ENCODE assay signal across 10 mouse cellular contexts in the genomic region with DNA sequence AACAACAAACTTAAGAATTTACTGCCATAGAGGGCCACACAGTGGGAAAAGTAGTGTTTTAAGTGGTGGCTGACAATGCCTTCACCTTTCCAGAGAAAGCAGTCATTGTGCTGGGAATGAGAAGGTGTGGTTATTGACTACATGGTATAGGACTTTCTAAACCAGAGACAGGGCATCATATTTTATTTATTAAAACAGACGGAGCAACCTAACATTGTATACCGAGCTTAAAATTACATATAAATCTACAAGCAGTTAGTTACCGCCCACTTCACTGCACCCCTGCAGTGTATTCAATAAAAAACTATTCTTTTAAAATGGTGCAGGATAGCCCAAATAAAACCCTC. TPM values are rescaled to one million over a fixed set of nuclear protein-coding genes. Genes with fewer than 3 reads are reported as not detected.
DNase-seq lines count a peak whose midpoint lies in the region; ATAC-seq and TF ChIP-seq lines count a peak whose summit lies in the region.
"Had no signal": no experiment of that assay in that cellular context is flagged by ENCODE, and none has a peak within 500 bp of the region (broad histone marks: within the 10 kb centered on the region; RNA-seq: fewer than 3 reads in every experiment).

No protein-coding gene starts in this region.

- H3K9ac ChIP-seq in heart, postnatal 0 days (replicated peaks; ENCODE audit: low read depth, low read length), result no peak overlapping the region
- H3K9ac ChIP-seq in embryonic facial prominence, embryonic 12.5 days, result no peak overlapping the region
- H3K9ac ChIP-seq in hindbrain, postnatal 0 days (replicated peaks; ENCODE audit: low read length), result peak overlapping the region; percentile 47; the same call in 1 of the 2 replicates
- peak overlapping the region; percentile 54; the same call in 1 of the 2 replicates for H3K9ac ChIP-seq in midbrain, embryonic 16.5 days (ENCODE audit: low read depth, low read length)

- H3K27ac ChIP-seq in heart, postnatal 0 days (ENCODE audit: low read depth), result no peak overlapping the region
- no peak overlapping the region for H3K27ac ChIP-seq in embryonic facial prominence, embryonic 12.5 days
- H3K27ac ChIP-seq in hindbrain, postnatal 0 days, result peak overlapping the region; percentile 74
- peak overlapping the region; percentile 69 for H3K27ac ChIP-seq in midbrain, embryonic 16.5 days (ENCODE audit: low read length)

- H3K4me2 ChIP-seq in heart, postnatal 0 days (ENCODE audit: low read depth, low read length), result peak overlapping the region; percentile 51
- H3K4me2 ChIP-seq in embryonic facial prominence, embryonic 12.5 days (replicated peaks), result peak overlapping the region; percentile 31; the same call in 1 of the 2 replicates
- H3K4me2 ChIP-seq in hindbrain, postnatal 0 days (ENCODE audit: low read depth, low read length), result peak overlapping the region; percentile 38
- H3K4me2 ChIP-seq in midbrain, embryonic 16.5 days (ENCODE audit: low read length), result peak overlapping the region; percentile 56

- no peak for DNase-seq in heart, postnatal 0 days (ENCODE audit: low spot score)
- no peak for DNase-seq in heart, adult 8-10 months (ENCODE audit: low spot score)
- DNase-seq in hindbrain, postnatal 0 days (ENCODE audit: low spot score), result no peak
- no peak for DNase-seq in layer of hippocampus, postnatal 36 days
- no peak for DNase-seq in spleen, postnatal 4 days (ENCODE audit: low spot score in 2 of 2)

- no peak for ATAC-seq in heart, postnatal 0 days (ENCODE audit: insufficient read depth, low read depth)
- no peak for ATAC-seq in embryonic facial prominence, embryonic 12.5 days (ENCODE audit: insufficient number of reproducible peaks, insufficient read depth, low FRiP score, low TSS enrichment)
- peak; percentile 46 for ATAC-seq in hindbrain, postnatal 0 days
- peak; percentile 50; the same call in 1 of the 2 replicates for ATAC-seq in midbrain, embryonic 16.5 days
- ATAC-seq in frontal cortex, adult (ENCODE audit: low TSS enrichment), result no peak

- peak overlapping the region; percentile 58 for H3K4me3 ChIP-seq in heart, postnatal 0 days (ENCODE audit: low read depth, low read length)
- H3K4me3 ChIP-seq in embryonic facial prominence, embryonic 12.5 days, result 0 out of 2 replicates have a peak overlapping the region, but pooled peaks have one; percentile 45
- peak overlapping the region; percentile 49 for H3K4me3 ChIP-seq in hindbrain, postnatal 0 days (ENCODE audit: low read length)
- H3K4me3 ChIP-seq in midbrain, embryonic 16.5 days (ENCODE audit: low read depth, low read length), result peak overlapping the region; percentile 50; the same call in 1 of the 2 replicates

- no peaks in the 10 kb centered on the region for H3K36me3 ChIP-seq in heart, postnatal 0 days (replicated peaks; ENCODE audit: control insufficient read depth, insufficient read depth, low read length)
- H3K36me3 ChIP-seq in embryonic facial prominence, embryonic 12.5 days, result no peaks in the 10 kb centered on the region
- H3K36me3 ChIP-seq in hindbrain, postnatal 0 days (ENCODE audit: insufficient read depth, low read length), result no peaks in the 10 kb centered on the region
- H3K36me3 ChIP-seq in midbrain, embryonic 16.5 days (ENCODE audit: control insufficient read depth, insufficient read depth, low read length), result no peaks in the 10 kb centered on the region

- H3K27me3 ChIP-seq in heart, postnatal 0 days (ENCODE audit: control insufficient read depth, insufficient read depth, low read length), result no peaks in the 10 kb centered on the region
- no peaks in the 10 kb centered on the region for H3K27me3 ChIP-seq in embryonic facial prominence, embryonic 12.5 days
- no peaks in the 10 kb centered on the region for H3K27me3 ChIP-seq in hindbrain, postnatal 0 days (ENCODE audit: insufficient read depth, low read length)
- no peaks in the 10 kb centered on the region for H3K27me3 ChIP-seq in midbrain, embryonic 16.5 days (ENCODE audit: control insufficient read depth, insufficient read depth, low read depth, low read length)

- no peaks in the 10 kb centered on the region for H3K4me1 ChIP-seq in heart, postnatal 0 days (ENCODE audit: control insufficient read depth, insufficient read depth)
- no peaks in the 10 kb centered on the region for H3K4me1 ChIP-seq in embryonic facial prominence, embryonic 12.5 days
- no peaks in the 10 kb centered on the region for H3K4me1 ChIP-seq in hindbrain, postnatal 0 days (ENCODE audit: insufficient read depth, low read length)
- H3K4me1 ChIP-seq in midbrain, embryonic 16.5 days (ENCODE audit: control insufficient read depth, insufficient read depth, low read length), result no peaks in the 10 kb centered on the region

- WGBS in heart, postnatal 0 days, result 78% methylated on average over 3 of the region's 3 CpGs
- 68% methylated on average over 3 of the region's 3 CpGs for WGBS in embryonic facial prominence, embryonic 12.5 days
- WGBS in hindbrain, postnatal 0 days, result 84% methylated on average over 3 of the region's 3 CpGs
- 68% methylated on average over 3 of the region's 3 CpGs for WGBS in midbrain, embryonic 16.5 days

- no peaks in the 10 kb centered on the region for H3K9me3 ChIP-seq in heart, postnatal 0 days (replicated peaks; ENCODE audit: control insufficient read depth, low read length)
- H3K9me3 ChIP-seq in embryonic facial prominence, embryonic 12.5 days, result no peaks in the 10 kb centered on the region
- H3K9me3 ChIP-seq in hindbrain, postnatal 0 days (ENCODE audit: low read length), result no peaks in the 10 kb centered on the region
- H3K9me3 ChIP-seq in midbrain, embryonic 16.5 days (replicated peaks; ENCODE audit: control insufficient read depth, low read length, poor library complexity, severe bottlenecking), result no peaks in the 10 kb centered on the region

- no peak for TF ChIP-seq EP300 in heart, postnatal 0 days (IDR thresholded peaks at IDR 0.05; ENCODE audit: low read depth)

- TF ChIP-seq CTCF in heart, postnatal 0 days (IDR thresholded peaks at IDR 0.05; ENCODE audit: low read depth), result no peak
- no peak for TF ChIP-seq CTCF in hindbrain, postnatal 0 days (IDR thresholded peaks at IDR 0.05; ENCODE audit: low read depth)

RNA-seq across cellular contexts. Expression of gene Zfp182, which starts 0.4 kb away (rescaled TPM):
- 2.4 and 5.4 TPM in 2 replicates for total RNA-seq in heart, postnatal 0 days (2014; rRNA removed; ENCODE audit: low replicate concordance)
- 2.2 and 2.7 TPM in 2 replicates for polyA plus RNA-seq in heart, postnatal 0 days (2015; fragmentation: Nextera tagmentation; extraction: Ambion mirVana)
- total RNA-seq in heart, adult 8-10 months (2022), result 1 to 10 TPM; 2.0 to 3.6 (median 3.2) TPM
- 6.7 and 7.1 TPM in 2 replicates for polyA plus RNA-seq in embryonic facial prominence, embryonic 12.5 days (2016; fragmentation: Nextera tagmentation; extraction: Ambion mirVana)
- 6.5 and 9.5 TPM in 2 replicates for total RNA-seq in hindbrain, postnatal 0 days (2014; rRNA removed)
- 3.8 and 5.2 TPM in 2 replicates for polyA plus RNA-seq in hindbrain, postnatal 0 days (2015; fragmentation: Nextera tagmentation; extraction: Ambion mirVana)
- 7.7 and 8.9 TPM in 2 replicates for polyA plus RNA-seq in midbrain, embryonic 16.5 days (2015; fragmentation: Nextera tagmentation; extraction: Ambion mirVana)
- 10 to 100 TPM; 10.2 to 13.5 TPM for total RNA-seq in layer of hippocampus, postnatal 36 days (2021)

RNA-seq across cellular contexts. Expression of gene Spaca5, which starts 5.7 kb away (rescaled TPM):
- not detected in 2 replicates for total RNA-seq in heart, postnatal 0 days (2014; rRNA removed; ENCODE audit: low replicate concordance)
- not detected in 2 replicates for polyA plus RNA-seq in heart, postnatal 0 days (2015; fragmentation: Nextera tagmentation; extraction: Ambion mirVana)
- not detected for total RNA-seq in heart, adult 8-10 months (2022)
- not detected in 2 replicates for polyA plus RNA-seq in embryonic facial prominence, embryonic 12.5 days (2016; fragmentation: Nextera tagmentation; extraction: Ambion mirVana)
- total RNA-seq in hindbrain, postnatal 0 days (2014; rRNA removed), result not detected in 2 replicates
- 0.24 TPM in 1 of 2 replicates, not detected in the other for polyA plus RNA-seq in hindbrain, postnatal 0 days (2015; fragmentation: Nextera tagmentation; extraction: Ambion mirVana)
- polyA plus RNA-seq in midbrain, embryonic 16.5 days (2015; fragmentation: Nextera tagmentation; extraction: Ambion mirVana), result not detected in 2 replicates
- not detected for total RNA-seq in layer of hippocampus, postnatal 36 days (2021)
- total RNA-seq: layer of hippocampus, postnatal 25 days had no signal
- polyA plus RNA-seq: small intestine, adult 2 months had no signal

RNA-seq across cellular contexts. Expression of gene Zfp300, which starts 26.8 kb away (rescaled TPM):
- total RNA-seq in heart, postnatal 0 days (2014; rRNA removed; ENCODE audit: low replicate concordance), result 0.35 TPM in 1 of 2 replicates, not detected in the other
- 0.22 and 0.51 TPM in 2 replicates for polyA plus RNA-seq in heart, postnatal 0 days (2015; fragmentation: Nextera tagmentation; extraction: Ambion mirVana)
- 1 to 10 TPM in 1 of 4 experiments, under 1 TPM in 3; 0.24 to 1.1 (median 0.39) TPM for total RNA-seq in heart, adult 8-10 months (2022)
- polyA plus RNA-seq in embryonic facial prominence, embryonic 12.5 days (2016; fragmentation: Nextera tagmentation; extraction: Ambion mirVana), result 2.2 and 2.9 TPM in 2 replicates
- 3.8 and 4.5 TPM in 2 replicates for total RNA-seq in hindbrain, postnatal 0 days (2014; rRNA removed)
- polyA plus RNA-seq in hindbrain, postnatal 0 days (2015; fragmentation: Nextera tagmentation; extraction: Ambion mirVana), result 2.9 and 3.3 TPM in 2 replicates
- polyA plus RNA-seq in midbrain, embryonic 16.5 days (2015; fragmentation: Nextera tagmentation; extraction: Ambion mirVana), result 6.2 and 6.6 TPM in 2 replicates
- total RNA-seq in layer of hippocampus, postnatal 36 days (2021), result 1 to 10 TPM; 3.0 to 3.8 TPM

RNA-seq across cellular contexts. Expression of gene Ssxa1, which starts 53.1 kb away (rescaled TPM):
- total RNA-seq in heart, postnatal 0 days (2014; rRNA removed; ENCODE audit: low replicate concordance), result not detected in 2 replicates
- not detected in 2 replicates for polyA plus RNA-seq in heart, postnatal 0 days (2015; fragmentation: Nextera tagmentation; extraction: Ambion mirVana)
- not detected for total RNA-seq in heart, adult 8-10 months (2022)
- polyA plus RNA-seq in embryonic facial prominence, embryonic 12.5 days (2016; fragmentation: Nextera tagmentation; extraction: Ambion mirVana), result not detected in 2 replicates
- not detected in 2 replicates for total RNA-seq in hindbrain, postnatal 0 days (2014; rRNA removed)
- polyA plus RNA-seq in hindbrain, postnatal 0 days (2015; fragmentation: Nextera tagmentation; extraction: Ambion mirVana), result not detected in 2 replicates
- not detected in 2 replicates for polyA plus RNA-seq in midbrain, embryonic 16.5 days (2015; fragmentation: Nextera tagmentation; extraction: Ambion mirVana)
- total RNA-seq in layer of hippocampus, postnatal 36 days (2021), result not detected
- total RNA-seq: layer of hippocampus, postnatal 25 days had no signal
- polyA plus RNA-seq: small intestine, adult 2 months had no signal

Comparison
In these comparisons a context has a peak if more than half of its experiments do, and no peak if none do; other contexts are left out.
1. ATAC-seq: peak in hindbrain, postnatal 0 days (single experiment) and midbrain, embryonic 16.5 days (single experiment); none in heart, postnatal 0 days (single experiment), embryonic facial prominence, embryonic 12.5 days (single experiment) and frontal cortex, adult (single experiment).
2. H3K27ac ChIP-seq: peak in hindbrain, postnatal 0 days (single experiment) and midbrain, embryonic 16.5 days (single experiment); none in heart, postnatal 0 days (single experiment) and embryonic facial prominence, embryonic 12.5 days (single experiment).
3. H3K9ac ChIP-seq: peak in hindbrain, postnatal 0 days (single experiment) and midbrain, embryonic 16.5 days (single experiment); none in heart, postnatal 0 days (single experiment) and embryonic facial prominence, embryonic 12.5 days (single experiment).
4. Peak in every context shown above with its lines, with median percentiles within 50 percentile points of each other: H3K4me2 ChIP-seq and H3K4me3 ChIP-seq.